Mouse (Mus musculus) kidney, adult 2 months (tissue): ENCODE results near the gene Aip.

ENCODE experiments used
- CTCF ChIP-seq: fragments of 200-500 bp; conservative IDR thresholded peaks from 2 replicates; pipeline ENCODE4 v1.5.1; 2011; ENCODE audit warnings: low read depth, mild to moderate bottlenecking, control low read depth, low read length, moderate library complexity, mixed read lengths; ENCODE audit not compliant: insufficient read depth, insufficient read length
- POLR2A ChIP-seq: fragments of 200-500 bp; IDR thresholded peaks from one replicate; pipeline ENCODE4 v1.6.1; 2011; ENCODE audit warnings: low read depth, low read length, control low read depth

DNA sequence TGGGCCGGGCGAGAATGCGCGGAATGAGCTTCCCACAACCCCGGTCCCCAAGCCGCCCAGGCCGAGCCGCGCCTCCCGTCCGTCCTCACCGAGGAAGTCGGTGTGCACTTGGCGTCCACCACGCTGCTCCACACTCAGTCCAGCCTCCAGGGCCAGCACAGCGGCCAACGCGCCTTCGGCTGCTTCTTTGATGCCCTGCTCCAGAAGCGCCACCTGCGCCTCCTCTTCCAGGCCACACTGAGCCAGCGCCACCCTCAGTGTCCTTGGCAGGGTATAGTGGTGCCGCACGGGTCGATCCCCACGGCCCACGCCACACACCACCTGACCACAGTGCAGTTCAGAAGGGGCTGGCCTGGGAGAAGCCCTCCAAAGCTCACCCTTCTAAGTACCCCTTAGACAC lies 44.2 kb upstream of the Aip start:
- TF ChIP-seq CTCF (no peak), POLR2A (no peak)
